Mouse (Mus musculus) c-Kit-negative CD71-positive TER-119-positive erythroid progenitor cells, embryonic 14.5 days (primary cell): ENCODE results near the gene Sec1.

Source experiments
- DNase-seq: peaks from one replicate; pipeline ENCODE4 v3.0.0-alpha.2; 2013; ENCODE audit warnings: low read depth, low spot score

The Sec1 gene

GRCm38 (mm10) chr7:45717918-45718297, 23.7 kb upstream of the Sec1 start, which contains the start of gene Sphk2:
Gene Sphk2 (minus strand): TSS chr7:45718002.
- DNase-seq, result peak; percentile 97

GRCm38 (mm10) chr7:45716952-45717917, 23.0 kb upstream of the Sec1 start:
- DNase-seq, result no peak

- no peak for DNase-seq
These were observed 22.3 kb upstream of the Sec1 start for GRCm38 (mm10) chr7:45716460-45716857.

- DNase-seq, result no peak
These were observed 21.7 kb upstream of the Sec1 start for GRCm38 (mm10) chr7:45715741-45716459.

- peak; percentile 85 for DNase-seq
These were observed 21.0 kb upstream of the Sec1 start, which contains the start of gene Rpl18 for GRCm38 (mm10) chr7:45715090-45715708. Gene Rpl18 (plus strand): TSS chr7:45715457.

GRCm38 (mm10) chr7:45714630-45715089, 20.5 kb upstream of the Sec1 start:
- peak; percentile 61 for DNase-seq

GRCm38 (mm10) chr7:45713881-45714520, 19.8 kb upstream of the Sec1 start:
- DNase-seq, result no peak

GRCm38 (mm10) chr7:45713396-45713795, 19.2 kb upstream of the Sec1 start:
- no peak for DNase-seq

- no peak for DNase-seq
These were observed 18.0 kb upstream of the Sec1 start for GRCm38 (mm10) chr7:45712022-45712757.

GRCm38 (mm10) chr7:45711316-45712021, 17.3 kb upstream of the Sec1 start:
- DNase-seq, result no peak

- DNase-seq, result no peak
These were observed 16.4 kb upstream of the Sec1 start for GRCm38 (mm10) chr7:45710477-45711191.

GRCm38 (mm10) chr7:45709677-45710355, 15.6 kb upstream of the Sec1 start:
- DNase-seq, result no peak

GRCm38 (mm10) chr7:45709036-45709435, 14.8 kb upstream of the Sec1 start:
- no peak for DNase-seq

GRCm38 (mm10) chr7:45708221-45708761, 14.1 kb upstream of the Sec1 start:
- no peak for DNase-seq

GRCm38 (mm10) chr7:45707375-45707967, 13.3 kb upstream of the Sec1 start:
- DNase-seq, result no peak

GRCm38 (mm10) chr7:45706721-45707241, 12.6 kb upstream of the Sec1 start:
- no peak for DNase-seq

- DNase-seq, result no peak
These were observed 11.7 kb upstream of the Sec1 start for GRCm38 (mm10) chr7:45705873-45706281.

GRCm38 (mm10) chr7:45705443-45705864, 11.3 kb upstream of the Sec1 start:
- DNase-seq, result no peak
